Mouse (Mus musculus) embryonic facial prominence, embryonic 12.5 days (tissue): ENCODE measurements around the gene Hcrt. TPM values are rescaled to one million over a fixed set of nuclear protein-coding genes. Genes with fewer than 3 reads are reported as not detected.

Source experiments
- ATAC-seq: fragments of 200-750 bp; cut with Nextera tagmentation; 2 replicates; pipeline ENCODE4 v1.8.0; 2017; ENCODE audit not compliant: insufficient number of reproducible peaks, insufficient read depth, low FRiP score, low TSS enrichment
- H3K27ac ChIP-seq: fragments of 300-500 bp; sonication (generic); 2 replicates; pipeline ENCODE4 v1.5.1; 2016; ENCODE audit warnings: mild to moderate bottlenecking
- H3K27me3 ChIP-seq: fragments of 300-500 bp; sonication (generic); 2 replicates; pipeline ENCODE4 v1.6.1; 2016; ENCODE audit warnings: mild to moderate bottlenecking, moderate library complexity
- H3K36me3 ChIP-seq: fragments of 300-500 bp; sonication (generic); 2 replicates; pipeline ENCODE4 v1.6.1; 2016; ENCODE audit warnings: mild to moderate bottlenecking
- H3K4me1 ChIP-seq: fragments of 300-500 bp; sonication (generic); 2 replicates; pipeline ENCODE4 v1.6.1; 2016
- H3K4me2 ChIP-seq: fragments of 300-500 bp; sonication (generic); replicated peaks from 2 replicates; pipeline ENCODE4 v1.6.1; 2016; ENCODE audit warnings: mild to moderate bottlenecking, moderate library complexity
- H3K4me3 ChIP-seq: fragments of 300-500 bp; sonication (generic); 2 replicates; pipeline ENCODE4 v1.5.1; 2016; ENCODE audit warnings: mild to moderate bottlenecking
- H3K9ac ChIP-seq: fragments of 300-500 bp; sonication (generic); 2 replicates; pipeline ENCODE4 v1.6.1; 2016; ENCODE audit warnings: mild to moderate bottlenecking, moderate library complexity
- H3K9me3 ChIP-seq: fragments of 300-500 bp; sonication (generic); 2 replicates; pipeline ENCODE4 v1.6.1; 2016; ENCODE audit warnings: mild to moderate bottlenecking, moderate library complexity
- WGBS: fragments of 180-500 bp; shearing (Covaris S2); methylation state at CpG from one replicate; pipeline ENCODE4 v1.1.7; 2016; 5-methylcytosine and 5-hydroxymethylcytosine counted together
- polyA plus RNA-seq: library from polyadenylated mRNA; unstranded; fragments of >200 nt; fragmentation: Nextera tagmentation; extraction: Ambion mirVana; gene quantifications from 2 replicates; pipeline ENCODE4 v1.2.1, GENCODE M21; 2016

Gene Hcrt
- polyA plus RNA-seq, 1 experiment from 2014 or later, result not detected

DNA sequence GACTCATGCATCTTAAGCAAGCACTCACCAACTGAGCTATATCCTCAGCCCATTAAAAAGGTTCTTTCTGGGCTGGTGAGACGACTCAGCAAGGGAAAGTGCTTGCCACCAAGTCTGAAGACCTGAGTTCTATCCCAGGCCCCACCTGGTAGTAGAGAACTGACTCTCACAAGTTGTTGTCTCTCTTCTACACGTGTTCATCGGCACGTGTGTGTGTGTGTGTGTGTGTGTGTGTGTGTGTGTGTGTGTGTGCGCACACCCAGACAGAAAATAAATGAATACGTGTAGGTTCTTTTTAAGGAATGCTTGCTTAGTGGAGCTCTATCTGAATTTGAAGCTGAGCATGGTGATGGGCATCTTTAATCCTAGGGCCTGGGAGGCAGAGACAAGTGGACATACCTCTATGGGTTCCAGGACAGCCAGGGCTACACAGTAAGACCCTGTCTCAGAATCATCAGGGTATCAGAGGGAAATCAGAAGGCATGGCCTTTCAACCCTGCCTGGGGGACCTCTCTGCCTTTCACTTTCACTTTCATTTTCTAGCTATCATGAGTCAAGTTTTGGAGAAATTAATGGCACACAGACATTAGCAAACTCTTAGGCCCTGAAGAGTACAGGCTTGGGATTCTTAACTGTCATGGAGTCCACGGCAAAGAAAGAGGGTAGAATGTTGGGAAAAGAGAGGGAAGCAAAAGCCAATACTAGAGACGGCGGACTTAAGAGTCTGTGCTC is 27.4 kb downstream of the Hcrt start:
- H3K4me3 ChIP-seq, result no peak overlapping the region
- H3K9me3 ChIP-seq, result no peaks in the 10 kb centered on the region
- no peak overlapping the region for H3K4me2 ChIP-seq
- no peaks in the 10 kb centered on the region for H3K27me3 ChIP-seq
- no peak overlapping the region for H3K9ac ChIP-seq
- peaks cover 14% of the 10 kb centered on the region for H3K4me1 ChIP-seq
- no peaks in the 10 kb centered on the region; the same call in 1 of the 2 replicates for H3K36me3 ChIP-seq
- no peak for ATAC-seq
- no peak overlapping the region for H3K27ac ChIP-seq
- WGBS, result 88% methylated on average over 9 of the region's 9 CpGs

DNA sequence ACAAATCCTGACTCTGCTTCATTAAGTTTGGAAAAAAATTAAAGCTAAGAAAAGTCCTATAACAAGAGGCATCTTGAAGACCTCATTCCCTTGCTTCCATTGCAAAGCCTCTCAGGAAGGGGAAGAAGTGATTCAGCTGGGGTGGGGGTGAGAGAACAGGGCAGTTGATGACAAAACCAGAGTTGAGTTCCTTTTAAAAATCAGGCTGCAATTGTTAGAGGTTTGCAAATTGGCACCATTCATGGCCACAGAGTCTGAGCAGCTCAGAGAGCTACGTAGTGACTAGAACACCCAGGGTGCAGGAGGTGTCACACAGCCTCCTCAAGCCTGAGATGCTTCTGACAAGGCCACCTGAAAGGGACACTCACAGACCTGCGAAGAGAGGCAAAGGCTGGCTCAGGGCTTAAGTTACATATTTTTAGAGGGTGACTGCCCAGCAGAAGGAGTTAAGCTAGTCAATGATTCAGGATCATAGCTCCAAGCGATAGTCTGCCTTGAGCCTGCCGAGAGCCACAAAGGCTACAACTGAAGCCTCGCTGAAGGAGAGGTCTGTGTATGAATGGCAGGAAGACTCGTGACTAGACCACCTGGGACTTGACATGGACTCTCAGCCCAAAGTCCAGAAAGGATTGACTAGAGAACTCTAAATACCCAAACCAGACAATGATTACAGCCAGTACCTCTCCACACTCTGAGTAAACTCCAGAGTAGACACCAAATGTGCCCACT is 32.1 kb downstream of the Hcrt start:
- Histone ChIP-seq H3K4me2 (no peak overlapping the region), H3K4me1 (no peaks in the 10 kb centered on the region), H3K27me3 (no peaks in the 10 kb centered on the region), H3K27ac (no peak overlapping the region), H3K9me3 (no peaks in the 10 kb centered on the region), H3K9ac (no peak overlapping the region), H3K36me3 (peaks cover 16% of the 10 kb centered on the region), H3K4me3 (no peak overlapping the region)
- ATAC-seq, result no peak
- 80% methylated on average over 6 of the region's 6 CpGs for WGBS

DNA sequence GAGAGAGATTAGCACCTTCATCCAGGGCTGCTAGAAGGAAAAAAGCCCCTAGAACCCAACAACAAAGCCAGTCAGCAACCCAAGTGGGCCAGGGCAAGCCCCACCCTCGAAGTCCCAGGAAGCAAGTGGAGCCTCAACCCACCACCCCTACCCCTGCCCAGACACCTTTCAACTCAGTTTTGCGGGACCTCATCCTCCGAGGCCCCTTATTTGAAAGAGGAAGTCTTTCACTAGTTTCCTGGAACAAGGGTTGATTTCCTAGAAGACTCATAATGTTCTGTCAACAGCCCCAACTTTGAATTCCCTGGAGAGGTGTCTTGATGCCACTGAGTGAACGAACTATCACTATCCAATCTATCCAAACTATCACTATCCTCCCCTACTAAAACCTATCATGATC is 32.8 kb downstream of the Hcrt start:
- no peak overlapping the region for H3K27ac ChIP-seq
- 92% methylated on average over 4 of the region's 4 CpGs for WGBS
- H3K4me2 ChIP-seq, result no peak overlapping the region
- H3K4me3 ChIP-seq, result no peak overlapping the region
- no peaks in the 10 kb centered on the region for H3K27me3 ChIP-seq
- H3K9ac ChIP-seq, result no peak overlapping the region
- H3K4me1 ChIP-seq, result peaks cover 5% of the 10 kb centered on the region
- ATAC-seq, result no peak
- H3K36me3 ChIP-seq, result peaks cover 16% of the 10 kb centered on the region
- H3K9me3 ChIP-seq, result no peaks in the 10 kb centered on the region

DNA sequence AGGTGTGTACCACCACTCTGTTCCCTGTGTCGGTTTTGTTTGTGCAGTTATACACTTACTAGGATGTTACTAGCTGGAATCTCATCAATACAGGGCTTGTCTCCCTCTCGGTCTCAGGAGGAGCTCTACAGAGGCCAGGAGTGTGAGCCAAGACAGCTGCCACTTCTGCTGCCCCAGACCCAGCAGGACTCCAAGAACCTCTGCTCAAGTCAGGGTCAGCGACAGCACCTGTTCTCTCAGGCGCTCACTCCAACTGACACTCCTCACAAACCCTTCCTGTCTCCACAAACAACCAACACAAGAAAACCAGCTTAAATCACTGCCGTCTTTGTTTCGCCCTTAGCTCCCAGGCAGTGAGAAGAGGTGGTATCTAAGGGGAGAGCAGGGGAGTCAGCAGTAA is 34.1 kb downstream of the Hcrt start:
- no peaks in the 10 kb centered on the region for H3K9me3 ChIP-seq
- no peak overlapping the region for H3K9ac ChIP-seq
- peaks cover 16% of the 10 kb centered on the region for H3K36me3 ChIP-seq
- 80% methylated on average over 6 of the region's 6 CpGs for WGBS
- no peak overlapping the region for H3K4me3 ChIP-seq
- no peak overlapping the region for H3K27ac ChIP-seq
- no peak for ATAC-seq
- H3K4me2 ChIP-seq, result no peak overlapping the region
- H3K27me3 ChIP-seq, result no peaks in the 10 kb centered on the region
- H3K4me1 ChIP-seq, result peaks cover 13% of the 10 kb centered on the region

DNA sequence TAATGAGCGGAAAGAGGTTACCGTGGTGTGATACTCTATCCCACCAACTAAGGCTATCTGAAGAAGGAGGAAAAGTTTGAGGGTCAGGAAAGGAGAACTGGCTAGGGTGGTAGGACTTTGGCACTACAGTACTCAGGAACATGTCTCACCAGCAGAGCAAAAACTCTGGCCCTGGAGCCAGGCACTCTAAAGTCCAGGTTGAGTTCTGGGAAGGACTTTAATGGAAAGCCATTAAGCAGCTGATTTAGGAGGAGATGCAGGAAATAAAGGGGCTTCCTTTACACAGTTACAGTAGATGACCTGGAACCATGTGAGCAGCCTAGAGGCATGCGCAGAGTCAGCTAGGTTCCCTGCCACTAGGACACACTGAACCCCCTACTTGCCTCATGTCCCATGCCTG is 35.5 kb downstream of the Hcrt start:
- peaks cover 16% of the 10 kb centered on the region; the same call in 1 of the 2 replicates for H3K36me3 ChIP-seq
- H3K4me3 ChIP-seq, result no peak overlapping the region
- H3K4me1 ChIP-seq, result peaks cover 13% of the 10 kb centered on the region
- no peak overlapping the region for H3K9ac ChIP-seq
- H3K9me3 ChIP-seq, result no peaks in the 10 kb centered on the region
- no peaks in the 10 kb centered on the region for H3K27me3 ChIP-seq
- H3K4me2 ChIP-seq, result no peak overlapping the region
- H3K27ac ChIP-seq, result no peak overlapping the region
- 86% methylated on average over 3 of the region's 3 CpGs for WGBS
- ATAC-seq, result no peak

DNA sequence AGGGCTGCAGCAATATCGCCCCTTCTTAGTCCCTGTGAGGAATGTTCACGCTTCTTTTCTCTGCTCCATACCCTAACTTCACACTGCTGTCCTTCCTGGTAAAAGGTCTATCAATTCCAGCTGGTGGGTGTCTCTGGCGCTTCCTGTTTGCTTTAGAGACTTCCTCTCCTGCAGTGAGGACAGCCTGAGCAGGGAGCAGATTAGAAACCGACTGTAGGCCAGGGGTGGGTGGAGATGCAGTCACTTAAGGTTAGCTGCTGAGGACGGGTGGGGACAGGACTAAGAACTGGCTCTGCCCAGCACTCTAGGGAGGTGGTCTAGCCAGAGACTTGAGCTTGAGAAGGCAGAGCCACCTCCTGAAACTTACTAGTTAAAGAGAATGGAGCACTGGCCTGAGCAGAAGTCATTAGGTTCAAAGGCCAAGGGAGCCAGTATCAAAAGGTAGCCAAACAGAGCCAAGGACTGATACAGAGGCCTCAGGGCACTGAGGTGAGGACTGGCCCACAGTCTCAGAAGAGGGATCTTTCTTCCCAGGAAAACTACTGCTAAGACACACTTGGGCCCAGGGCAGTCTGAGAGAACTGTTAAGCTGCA is 37.7 kb downstream of the Hcrt start:
- Histone ChIP-seq H3K27ac (0 out of 2 replicates have a peak overlapping the region, but pooled peaks have one; percentile 46), H3K36me3 (peaks cover 16% of the 10 kb centered on the region; the same call in 1 of the 2 replicates), H3K27me3 (no peaks in the 10 kb centered on the region), H3K4me1 (peaks cover 13% of the 10 kb centered on the region), H3K9ac (no peak overlapping the region), H3K4me2 (no peak overlapping the region), H3K9me3 (no peaks in the 10 kb centered on the region), H3K4me3 (no peak overlapping the region)
- WGBS, result 24% methylated on average over 5 of the region's 5 CpGs
- no peak for ATAC-seq

DNA sequence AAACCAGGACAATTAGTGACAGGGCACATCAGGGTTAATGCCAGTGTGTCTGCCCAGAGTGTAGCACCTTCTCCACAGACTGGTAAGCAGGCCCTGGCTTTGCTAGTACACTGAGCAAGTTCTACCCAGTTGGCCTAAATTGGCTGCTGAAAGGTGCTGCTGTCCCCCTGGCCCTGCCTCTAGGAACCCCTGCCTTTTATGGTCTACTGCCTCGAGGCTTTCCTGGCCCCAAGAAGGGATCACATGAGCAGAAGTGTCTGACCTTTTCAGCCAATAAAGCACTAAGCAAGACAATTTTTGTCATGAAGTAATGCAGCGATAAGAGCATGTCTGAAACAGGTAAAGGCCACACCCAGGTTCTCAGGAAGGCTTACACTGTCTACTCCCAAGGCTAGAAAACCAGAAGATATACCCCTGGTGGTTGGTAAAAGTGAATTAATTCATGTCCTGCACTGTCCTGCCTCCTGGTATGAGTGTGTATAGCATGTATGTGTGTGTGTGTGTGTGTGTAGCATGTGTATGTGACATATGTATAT is 40.2 kb downstream of the Hcrt start:
- no peak for ATAC-seq
- Histone ChIP-seq H3K36me3 (peaks cover 24% of the 10 kb centered on the region), H3K4me3 (no peak overlapping the region), H3K4me1 (peaks cover 13% of the 10 kb centered on the region), H3K9ac (no peak overlapping the region), H3K27me3 (no peaks in the 10 kb centered on the region), H3K27ac (no peak overlapping the region), H3K4me2 (no peak overlapping the region), H3K9me3 (no peaks in the 10 kb centered on the region)
- WGBS, result 61% methylated on average over 2 of the region's 2 CpGs

DNA sequence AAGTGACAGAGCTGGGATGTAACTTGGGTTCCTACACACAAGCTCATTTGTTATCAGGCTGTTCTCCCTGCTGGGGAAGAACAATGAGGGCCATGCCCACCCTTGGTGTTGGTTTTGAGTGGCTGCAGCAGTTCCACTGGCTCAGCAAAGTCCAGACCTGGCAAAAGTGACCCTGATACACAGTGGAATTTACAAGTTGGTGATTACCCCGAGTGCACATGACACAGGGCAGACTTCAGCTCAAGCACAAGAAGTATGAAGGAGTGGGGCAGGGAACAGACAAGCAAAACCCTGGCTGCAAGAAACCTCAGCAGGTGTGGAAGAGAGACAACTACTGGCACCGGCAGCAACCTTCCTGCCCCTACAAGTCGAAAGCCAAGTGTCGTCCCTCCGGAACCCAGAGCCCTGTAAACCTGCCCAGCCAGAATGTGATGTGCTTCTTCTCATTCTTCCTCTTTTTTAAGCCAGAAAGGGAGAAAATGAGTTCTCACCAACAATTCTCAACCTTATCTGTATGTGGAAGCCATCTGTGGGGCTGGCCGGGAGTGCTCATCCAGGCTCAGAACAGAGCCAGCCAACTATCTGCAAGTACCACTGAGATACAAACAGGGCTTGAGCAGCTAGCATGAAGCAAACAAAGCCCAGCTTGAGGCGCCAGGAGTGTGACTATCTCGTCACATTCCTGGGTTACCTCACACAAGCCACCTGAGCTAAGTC is 40.8 kb downstream of the Hcrt start:
- Histone ChIP-seq H3K9me3 (no peaks in the 10 kb centered on the region), H3K36me3 (peaks cover 30% of the 10 kb centered on the region), H3K9ac (no peak overlapping the region), H3K4me2 (no peak overlapping the region), H3K27me3 (no peaks in the 10 kb centered on the region), H3K4me1 (peaks cover 13% of the 10 kb centered on the region), H3K27ac (no peak overlapping the region), H3K4me3 (no peak overlapping the region)
- ATAC-seq, result no peak
- WGBS, result 75% methylated on average over 8 of the region's 8 CpGs

DNA sequence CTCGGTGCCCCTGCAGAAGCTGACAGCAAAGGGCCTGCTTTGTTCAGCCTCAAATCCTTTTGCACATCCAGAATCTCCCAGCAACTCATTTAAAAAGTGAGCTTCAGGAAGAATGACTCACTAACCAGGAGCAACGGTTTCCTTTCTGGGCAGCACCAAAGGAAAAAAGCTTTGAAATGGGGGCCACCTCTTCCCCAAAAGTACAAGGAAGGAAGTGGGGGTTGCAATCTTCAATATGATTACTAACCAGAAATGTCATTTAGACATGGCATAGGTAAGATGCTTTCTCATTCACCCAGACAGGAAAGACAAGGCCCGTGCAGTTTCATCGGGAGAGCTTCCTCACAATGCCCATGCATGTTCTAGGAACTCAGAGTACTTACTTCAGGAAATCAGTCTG is 41.5 kb downstream of the Hcrt start:
- ATAC-seq, result no peak
- H3K27ac ChIP-seq, result no peak overlapping the region
- no peak overlapping the region; the same call in 1 of the 2 replicates for H3K9ac ChIP-seq

DNA sequence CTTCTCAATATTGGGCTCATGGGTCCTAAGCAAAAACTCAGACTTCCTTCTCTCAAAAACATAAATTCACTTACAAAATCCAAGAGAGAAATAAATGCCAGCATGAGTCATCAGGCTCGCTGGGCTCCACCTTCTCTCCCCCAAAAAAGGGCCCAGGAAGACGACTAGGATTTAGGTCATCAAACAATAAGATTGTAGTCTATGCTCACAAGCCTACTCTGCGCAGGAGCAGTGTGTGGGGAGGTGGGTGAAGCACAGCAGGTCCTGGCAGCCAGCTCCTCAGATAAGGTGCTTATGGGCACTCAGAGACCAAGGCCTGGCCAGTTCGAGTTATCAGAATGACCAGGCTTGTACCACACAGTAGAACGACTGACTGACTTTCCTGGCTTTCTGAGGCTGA is 42.4 kb downstream of the Hcrt start:
- WGBS, result 82% methylated on average over 5 of the region's 5 CpGs
- no peaks in the 10 kb centered on the region for H3K9me3 ChIP-seq

More for the DNA sequence above, 41.5 kb downstream of the Hcrt start:
- Histone ChIP-seq H3K9me3 (no peaks in the 10 kb centered on the region), H3K36me3 (peaks cover 36% of the 10 kb centered on the region), H3K27me3 (no peaks in the 10 kb centered on the region), H3K4me2 (no peak overlapping the region), H3K4me1 (peaks cover 13% of the 10 kb centered on the region), H3K4me3 (no peak overlapping the region)
- WGBS, result 72% methylated on average over 4 of the region's 4 CpGs

DNA sequence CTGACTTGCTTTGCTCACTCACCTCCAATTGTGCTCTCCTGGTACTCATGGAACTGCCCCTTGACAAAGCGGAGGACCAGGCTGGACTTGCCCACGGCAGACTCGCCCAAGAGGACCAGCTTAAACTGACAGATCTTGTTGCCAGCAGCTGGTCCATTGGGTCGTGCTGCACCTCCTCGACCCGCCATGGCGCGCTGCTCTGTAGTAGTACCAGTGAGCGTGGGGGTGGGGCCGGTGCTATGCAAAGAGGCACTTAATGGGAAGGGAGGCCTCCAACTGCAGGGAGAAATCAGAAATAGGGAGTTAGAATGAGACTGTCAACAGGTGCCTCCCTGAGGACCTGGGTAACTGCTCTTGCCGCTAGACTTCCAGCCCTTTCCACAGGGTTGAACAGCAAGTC is 42.8 kb downstream of the Hcrt start:
- Histone ChIP-seq H3K4me1 (peaks cover 7% of the 10 kb centered on the region), H3K36me3 (peaks cover 47% of the 10 kb centered on the region), H3K27me3 (no peaks in the 10 kb centered on the region), H3K4me3 (no peak overlapping the region), H3K9me3 (no peaks in the 10 kb centered on the region), H3K9ac (no peak overlapping the region), H3K27ac (no peak overlapping the region), H3K4me2 (no peak overlapping the region)
- 85% methylated on average over 11 of the region's 11 CpGs for WGBS
- no peak for ATAC-seq

More for the DNA sequence above, 42.4 kb downstream of the Hcrt start:
- Histone ChIP-seq H3K4me2 (no peak overlapping the region), H3K9ac (no peak overlapping the region), H3K27ac (0 out of 2 replicates have a peak overlapping the region, but pooled peaks have one; percentile 52), H3K4me3 (no peak overlapping the region), H3K36me3 (peaks cover 45% of the 10 kb centered on the region), H3K4me1 (peaks cover 11% of the 10 kb centered on the region), H3K27me3 (no peaks in the 10 kb centered on the region)
- ATAC-seq, result no peak
